Mouse (Mus musculus): Measurements from ENCODE around the gene Lins1. TPM values are rescaled to one million over a fixed set of nuclear protein-coding genes. Genes with fewer than 3 reads are reported as not detected.

Gene Lins1
- polyA plus RNA-seq, 2 experiments: 20.2 to 22.6 TPM

GRCm38 (mm10) chr7:66728072-66728471 lies 38.4 kb downstream of the Lins1 start:
- Histone ChIP-seq H3K36me3 (ENCODE audit: control insufficient read depth, insufficient read depth, low read length) (no peaks in the 10 kb centered on the region), H3K4me2 (replicated peaks; ENCODE audit: low read depth, low read length, severe bottlenecking) (no peak overlapping the region), H3K4me3 (replicated peaks; ENCODE audit: low read length) (no peak overlapping the region), H3K27ac (replicated peaks; ENCODE audit: low read depth, low read length) (no peak overlapping the region), H3K9ac (ENCODE audit: low read depth, low read length, severe bottlenecking) (no peak overlapping the region), H3K9me3 (ENCODE audit: control insufficient read depth, low read length) (no peaks in the 10 kb centered on the region), H3K4me1 (ENCODE audit: control insufficient read depth, insufficient read depth, low read length) (no peaks in the 10 kb centered on the region), H3K27me3 (ENCODE audit: control insufficient read depth, insufficient read depth, low read length) (no peaks in the 10 kb centered on the region)
- TF ChIP-seq POLR2A (IDR thresholded peaks at IDR 0.05; ENCODE audit: borderline replicate concordance, extremely low read depth, insufficient read depth, insufficient read length): no peak
- no peak for ATAC-seq (ENCODE audit: low FRiP score, low read depth)
- WGBS: 91% methylated on average over 6 of the region's 6 CpGs
- DNase-seq (ENCODE audit: low spot score): no peak

GRCm38 (mm10) chr7:66729232-66729631 lies 39.5 kb downstream of the Lins1 start:
- Histone ChIP-seq H3K27me3 (ENCODE audit: control insufficient read depth, insufficient read depth, low read length) (no peaks in the 10 kb centered on the region), H3K4me1 (ENCODE audit: control insufficient read depth, insufficient read depth, low read length) (no peaks in the 10 kb centered on the region), H3K9me3 (ENCODE audit: control insufficient read depth, low read length) (no peaks in the 10 kb centered on the region), H3K9ac (ENCODE audit: low read depth, low read length, severe bottlenecking) (no peak overlapping the region), H3K36me3 (ENCODE audit: control insufficient read depth, insufficient read depth, low read length) (no peaks in the 10 kb centered on the region), H3K27ac (replicated peaks; ENCODE audit: low read depth, low read length) (no peak overlapping the region), H3K4me3 (replicated peaks; ENCODE audit: low read length) (no peak overlapping the region), H3K4me2 (replicated peaks; ENCODE audit: low read depth, low read length, severe bottlenecking) (no peak overlapping the region)
- no peak for DNase-seq (ENCODE audit: low spot score)
- no peak for ATAC-seq (ENCODE audit: low FRiP score, low read depth)
- 82% methylated on average over 2 of the region's 2 CpGs for WGBS
- no peak for TF ChIP-seq POLR2A (IDR thresholded peaks at IDR 0.05; ENCODE audit: borderline replicate concordance, extremely low read depth, insufficient read depth, insufficient read length)

GRCm38 (mm10) chr7:66733431-66733830 lies 43.7 kb downstream of the Lins1 start:
- no peak for ATAC-seq (ENCODE audit: low FRiP score, low read depth)
- Histone ChIP-seq H3K4me2 (replicated peaks; ENCODE audit: low read depth, low read length, severe bottlenecking) (no peak overlapping the region), H3K27me3 (ENCODE audit: control insufficient read depth, insufficient read depth, low read length) (no peaks in the 10 kb centered on the region), H3K27ac (replicated peaks; ENCODE audit: low read depth, low read length) (no peak overlapping the region), H3K36me3 (ENCODE audit: control insufficient read depth, insufficient read depth, low read length) (no peaks in the 10 kb centered on the region), H3K4me3 (replicated peaks; ENCODE audit: low read length) (no peak overlapping the region), H3K9ac (ENCODE audit: low read depth, low read length, severe bottlenecking) (no peak overlapping the region), H3K4me1 (ENCODE audit: control insufficient read depth, insufficient read depth, low read length) (no peaks in the 10 kb centered on the region), H3K9me3 (ENCODE audit: control insufficient read depth, low read length) (no peaks in the 10 kb centered on the region)
- no peak for TF ChIP-seq POLR2A (IDR thresholded peaks at IDR 0.05; ENCODE audit: borderline replicate concordance, extremely low read depth, insufficient read depth, insufficient read length)
- 93% methylated on average over 17 of the region's 17 CpGs for WGBS
- no peak for DNase-seq (ENCODE audit: low spot score)

GRCm38 (mm10) chr7:66733882-66734281 lies 44.2 kb downstream of the Lins1 start:
- Histone ChIP-seq H3K27me3 (ENCODE audit: control insufficient read depth, insufficient read depth, low read length) (no peaks in the 10 kb centered on the region), H3K9ac (ENCODE audit: low read depth, low read length, severe bottlenecking) (no peak overlapping the region), H3K4me2 (replicated peaks; ENCODE audit: low read depth, low read length, severe bottlenecking) (no peak overlapping the region), H3K27ac (replicated peaks; ENCODE audit: low read depth, low read length) (no peak overlapping the region), H3K4me3 (replicated peaks; ENCODE audit: low read length) (no peak overlapping the region), H3K36me3 (ENCODE audit: control insufficient read depth, insufficient read depth, low read length) (no peaks in the 10 kb centered on the region), H3K4me1 (ENCODE audit: control insufficient read depth, insufficient read depth, low read length) (no peaks in the 10 kb centered on the region), H3K9me3 (ENCODE audit: control insufficient read depth, low read length) (no peaks in the 10 kb centered on the region)
- no peak for ATAC-seq (ENCODE audit: low FRiP score, low read depth)
- no peak for TF ChIP-seq POLR2A (IDR thresholded peaks at IDR 0.05; ENCODE audit: borderline replicate concordance, extremely low read depth, insufficient read depth, insufficient read length)
- DNase-seq (ENCODE audit: low spot score): no peak
- 92% methylated on average over 11 of the region's 11 CpGs for WGBS

GRCm38 (mm10) chr7:66734466-66734865 lies 44.8 kb downstream of the Lins1 start:
- Histone ChIP-seq H3K27me3 (ENCODE audit: control insufficient read depth, insufficient read depth, low read length) (no peaks in the 10 kb centered on the region), H3K4me3 (replicated peaks; ENCODE audit: low read length) (no peak overlapping the region), H3K4me1 (ENCODE audit: control insufficient read depth, insufficient read depth, low read length) (no peaks in the 10 kb centered on the region), H3K36me3 (ENCODE audit: control insufficient read depth, insufficient read depth, low read length) (no peaks in the 10 kb centered on the region), H3K27ac (replicated peaks; ENCODE audit: low read depth, low read length) (no peak overlapping the region), H3K4me2 (replicated peaks; ENCODE audit: low read depth, low read length, severe bottlenecking) (no peak overlapping the region), H3K9ac (ENCODE audit: low read depth, low read length, severe bottlenecking) (no peak overlapping the region), H3K9me3 (ENCODE audit: control insufficient read depth, low read length) (no peaks in the 10 kb centered on the region)
- ATAC-seq (ENCODE audit: low FRiP score, low read depth): no peak
- no peak for DNase-seq (ENCODE audit: low spot score)
- no peak for TF ChIP-seq POLR2A (IDR thresholded peaks at IDR 0.05; ENCODE audit: borderline replicate concordance, extremely low read depth, insufficient read depth, insufficient read length)
- WGBS: 93% methylated on average over 4 of the region's 4 CpGs

GRCm38 (mm10) chr7:66734993-66735392 lies 45.3 kb downstream of the Lins1 start:
- Histone ChIP-seq H3K36me3 (ENCODE audit: control insufficient read depth, insufficient read depth, low read length) (no peaks in the 10 kb centered on the region), H3K9ac (ENCODE audit: low read depth, low read length, severe bottlenecking) (no peak overlapping the region), H3K9me3 (ENCODE audit: control insufficient read depth, low read length) (no peaks in the 10 kb centered on the region), H3K4me1 (ENCODE audit: control insufficient read depth, insufficient read depth, low read length) (no peaks in the 10 kb centered on the region), H3K4me3 (replicated peaks; ENCODE audit: low read length) (no peak overlapping the region), H3K27ac (replicated peaks; ENCODE audit: low read depth, low read length) (no peak overlapping the region), H3K4me2 (replicated peaks; ENCODE audit: low read depth, low read length, severe bottlenecking) (no peak overlapping the region), H3K27me3 (ENCODE audit: control insufficient read depth, insufficient read depth, low read length) (no peaks in the 10 kb centered on the region)
- WGBS: 88% methylated on average over 6 of the region's 6 CpGs
- no peak for TF ChIP-seq POLR2A (IDR thresholded peaks at IDR 0.05; ENCODE audit: borderline replicate concordance, extremely low read depth, insufficient read depth, insufficient read length)
- DNase-seq (ENCODE audit: low spot score) (no peak), ATAC-seq (ENCODE audit: low FRiP score, low read depth) (no peak)

Data from limb, embryonic 14.5 days (tissue).